Mouse (Mus musculus): ENCODE measurements around the gene Gm20388. TPM values are rescaled to one million over a fixed set of nuclear protein-coding genes. Genes with fewer than 3 reads are reported as not detected.

Gene Gm20388
- total RNA-seq, 1 experiment from 2014 or later: 3.6 TPM

DNA sequence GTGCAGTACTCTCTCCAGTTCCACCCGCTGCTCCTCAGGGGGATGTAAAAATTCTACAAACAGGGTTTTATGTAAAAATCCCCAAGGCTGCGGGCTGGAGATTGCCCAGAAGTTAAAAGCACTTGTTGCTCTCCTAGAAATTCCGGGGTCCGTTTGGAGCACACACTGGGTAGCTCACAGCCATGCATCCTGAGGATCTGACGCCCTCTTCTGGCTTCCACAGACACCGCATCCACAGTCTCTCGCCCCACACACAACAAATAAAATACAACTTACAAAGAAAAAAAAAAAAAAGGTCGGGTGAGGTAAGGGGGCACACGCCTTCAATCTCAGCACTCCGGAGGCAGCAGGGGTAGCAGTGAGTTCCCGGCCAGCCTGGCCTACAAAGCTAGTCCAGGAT lies 1897.4 kb downstream of the Gm20388 start:
- DNase-seq: no peak

DNA sequence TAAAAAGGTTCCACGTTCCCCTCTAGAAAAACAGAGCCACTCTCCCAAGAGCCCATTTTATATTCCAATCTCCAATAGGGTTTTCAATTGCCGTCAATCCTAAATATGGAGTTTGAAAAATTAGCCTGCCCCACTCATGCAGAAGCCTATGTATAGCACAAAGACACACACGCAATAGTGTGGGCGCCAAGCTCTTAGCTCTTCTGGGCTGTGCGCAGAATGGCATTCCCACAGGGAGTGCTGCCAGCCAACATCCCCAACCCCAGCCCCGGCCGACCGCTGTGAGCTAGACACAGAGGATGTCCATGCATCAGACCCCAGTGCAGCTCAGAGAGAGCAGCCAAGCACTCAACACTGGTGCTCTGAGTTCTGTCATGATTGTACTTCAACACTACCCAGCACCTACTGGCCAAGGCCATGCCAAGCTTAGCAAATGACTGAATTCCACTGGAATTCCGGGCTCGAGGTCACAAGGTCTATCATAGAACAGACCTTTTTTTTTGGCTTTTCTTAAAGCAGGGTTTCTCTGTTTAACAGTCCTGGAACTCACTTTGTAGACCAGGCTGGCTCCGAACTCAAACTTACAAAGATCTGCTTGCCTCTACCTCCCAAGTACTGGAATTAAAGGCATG lies 1899.0 kb downstream of the Gm20388 start:
- no peak for DNase-seq

DNA sequence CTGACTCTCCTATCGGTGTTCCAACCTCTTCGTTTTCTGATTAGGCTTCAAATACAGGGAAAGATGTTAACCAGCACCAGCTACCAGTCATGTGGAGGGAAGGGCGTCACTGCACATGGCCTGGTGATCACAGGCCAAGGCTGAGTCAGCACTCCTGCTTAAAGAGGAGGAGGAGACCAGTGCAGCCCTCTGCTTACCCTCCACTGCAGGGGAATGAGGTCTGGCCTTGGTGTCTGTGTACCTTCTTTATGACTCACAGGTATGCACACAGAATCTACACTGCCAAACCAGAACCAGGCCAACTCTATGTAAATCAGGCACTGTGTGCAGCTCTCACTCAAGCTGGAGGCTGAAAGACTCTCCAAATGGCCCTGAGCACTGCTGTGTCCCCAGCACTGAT lies 1900.9 kb downstream of the Gm20388 start:
- no peak for DNase-seq

DNA sequence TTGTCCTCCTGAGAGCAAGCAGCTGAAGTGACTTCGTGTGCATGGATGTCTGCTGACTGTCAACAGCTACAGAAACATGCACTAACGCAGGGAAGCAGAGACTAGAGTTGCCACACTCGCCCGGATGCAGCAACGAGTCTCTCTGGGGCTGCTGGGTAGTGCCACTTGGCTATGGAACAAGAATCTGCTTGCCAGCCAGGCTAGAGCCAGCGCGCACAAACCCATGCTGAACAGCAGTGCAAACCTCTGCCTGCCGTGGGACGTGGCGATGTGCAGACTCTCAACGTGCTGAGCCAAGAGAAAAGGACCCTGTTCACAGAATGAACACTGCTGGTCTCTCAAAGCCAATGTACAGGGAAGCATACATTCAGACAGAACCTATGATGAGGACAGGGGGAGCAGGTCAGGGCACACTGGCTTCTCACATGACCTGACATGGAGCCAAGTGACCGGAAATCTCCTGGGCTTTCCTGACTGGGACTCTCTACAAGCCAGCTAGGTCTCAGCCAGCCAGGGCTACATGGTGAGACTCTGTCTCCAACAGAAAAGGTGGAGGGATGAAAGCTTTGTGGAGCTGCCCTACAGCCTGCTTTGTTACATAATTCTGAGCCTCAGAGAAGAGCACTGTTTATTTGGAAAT lies 1901.4 kb downstream of the Gm20388 start:
- DNase-seq: no peak

DNA sequence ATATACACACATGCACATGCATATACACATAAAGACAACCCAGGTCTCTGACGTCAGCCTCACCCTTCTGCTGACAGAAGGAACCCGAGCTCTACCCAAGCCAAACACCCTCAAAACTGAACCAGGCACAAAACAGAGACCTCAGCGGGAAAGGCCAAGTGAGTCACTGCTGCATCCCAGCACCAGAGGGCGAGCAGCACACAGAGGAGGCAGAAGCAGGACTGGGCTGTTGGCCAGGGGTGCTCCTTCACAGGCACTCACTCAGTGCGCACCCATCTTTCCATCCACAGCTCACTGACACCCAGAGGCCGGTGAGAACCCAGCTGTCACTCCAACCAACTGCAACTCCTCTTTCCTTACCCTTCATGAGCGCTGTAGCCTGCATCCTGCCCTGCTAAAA lies 1907.6 kb downstream of the Gm20388 start:
- no peak for DNase-seq

DNA sequence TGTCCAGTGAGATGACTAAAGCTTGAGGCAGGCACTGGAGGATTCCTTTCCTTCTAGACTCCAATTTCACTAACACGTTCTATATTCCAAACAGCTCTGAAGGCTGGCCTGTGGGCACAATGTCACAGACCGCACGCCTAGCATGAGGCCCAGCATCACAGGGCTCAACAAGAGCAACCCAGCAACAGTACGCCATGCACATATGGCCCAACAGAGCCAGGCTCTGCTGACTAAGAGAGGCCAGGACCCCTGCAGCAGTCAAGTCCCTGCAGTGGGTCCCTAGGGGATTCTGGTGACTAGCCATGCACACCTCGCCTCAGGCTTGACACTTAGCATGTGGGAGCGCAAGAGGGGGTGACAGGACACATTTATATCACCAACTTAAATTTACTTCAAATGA lies 1910.2 kb downstream of the Gm20388 start:
- DNase-seq: no peak

DNA sequence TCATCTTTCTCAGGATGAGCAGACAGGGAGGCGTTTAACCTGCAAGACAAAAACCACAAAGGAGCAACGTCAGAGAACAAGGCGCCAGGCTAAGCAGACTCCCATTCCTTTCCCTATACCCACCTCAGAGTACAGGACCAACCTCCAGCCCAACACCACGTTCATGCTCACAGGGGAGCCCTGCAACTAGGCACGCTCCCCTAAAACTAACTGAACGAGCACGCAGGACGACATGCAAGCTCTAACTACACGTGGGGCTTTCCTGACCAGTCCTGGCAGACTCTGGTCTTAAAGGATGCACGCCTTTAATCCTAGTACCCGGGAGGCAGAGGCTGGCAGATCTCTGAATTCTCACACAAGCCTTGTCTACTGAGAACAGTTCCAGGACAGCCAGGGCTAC lies 1910.7 kb downstream of the Gm20388 start:
- no peak for DNase-seq

DNA sequence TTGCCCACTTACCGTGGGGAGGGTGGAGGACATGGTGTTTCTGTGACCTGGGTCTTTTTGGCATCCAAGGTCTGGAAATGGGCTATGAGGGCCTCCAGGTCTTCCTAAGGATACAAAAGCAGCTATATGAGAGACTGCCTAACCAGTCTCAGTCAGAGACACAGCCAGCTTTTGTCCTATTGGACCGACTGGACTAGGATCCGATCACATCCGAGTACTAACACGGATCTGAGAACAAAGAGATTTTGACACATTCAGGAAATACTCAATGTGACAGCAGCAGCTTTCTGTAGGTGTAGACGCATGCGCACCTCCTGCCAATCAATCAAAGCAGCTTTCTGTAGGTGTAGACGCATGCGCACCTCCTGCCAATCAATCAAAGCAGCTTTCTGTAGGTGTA lies 1911.1 kb downstream of the Gm20388 start:
- DNase-seq: no peak

DNA sequence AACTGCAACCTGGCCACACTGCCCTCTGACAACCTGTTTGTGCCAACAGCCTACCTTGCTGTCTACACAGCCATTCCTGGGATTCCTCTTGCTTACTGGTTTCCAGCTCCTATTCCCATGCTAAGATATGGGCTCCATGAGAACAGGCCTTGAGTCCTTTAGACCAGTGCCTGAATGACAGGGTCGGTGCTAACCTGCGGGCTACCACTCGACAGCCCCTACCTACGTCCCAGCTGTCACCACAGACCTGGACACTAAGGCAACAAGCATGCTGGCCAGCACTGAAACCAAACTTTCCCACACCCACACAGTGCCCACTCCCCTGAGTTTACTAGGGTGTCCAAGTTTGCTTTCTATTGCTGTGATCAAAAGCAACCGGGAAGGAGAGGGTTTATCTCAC lies 1917.1 kb downstream of the Gm20388 start:
- DNase-seq: no peak

DNA sequence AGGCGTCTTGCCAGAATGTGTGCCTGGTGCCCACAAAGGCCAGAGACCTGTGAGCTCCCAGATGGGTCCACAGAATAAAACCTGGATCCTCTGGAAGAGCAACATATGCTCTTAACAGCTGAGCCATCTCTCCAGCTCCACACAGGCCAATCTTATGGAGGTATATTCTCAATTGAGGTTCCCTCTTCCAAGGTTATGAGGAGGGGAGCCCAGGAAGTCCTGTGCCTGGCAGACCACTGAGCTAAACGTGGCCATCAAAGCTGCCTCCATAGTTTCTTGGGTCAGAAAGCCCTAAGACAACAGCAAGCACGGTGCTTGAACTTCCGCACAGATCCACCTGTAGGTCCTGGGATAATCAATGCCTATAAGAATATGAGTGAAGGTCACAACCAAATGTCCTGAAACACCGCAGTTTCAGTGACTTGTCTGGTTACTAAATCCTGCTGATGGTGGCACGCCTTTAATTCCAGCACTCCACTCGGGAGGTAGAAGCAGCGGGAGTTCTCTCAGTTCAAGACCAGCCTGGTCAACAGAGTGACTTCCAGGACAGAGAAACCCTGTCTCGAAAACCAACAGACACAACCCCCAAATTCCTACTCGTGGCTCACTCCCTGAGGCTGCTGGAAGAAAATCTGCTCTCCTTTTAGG lies 1917.9 kb downstream of the Gm20388 start:
- DNase-seq: no peak

DNA sequence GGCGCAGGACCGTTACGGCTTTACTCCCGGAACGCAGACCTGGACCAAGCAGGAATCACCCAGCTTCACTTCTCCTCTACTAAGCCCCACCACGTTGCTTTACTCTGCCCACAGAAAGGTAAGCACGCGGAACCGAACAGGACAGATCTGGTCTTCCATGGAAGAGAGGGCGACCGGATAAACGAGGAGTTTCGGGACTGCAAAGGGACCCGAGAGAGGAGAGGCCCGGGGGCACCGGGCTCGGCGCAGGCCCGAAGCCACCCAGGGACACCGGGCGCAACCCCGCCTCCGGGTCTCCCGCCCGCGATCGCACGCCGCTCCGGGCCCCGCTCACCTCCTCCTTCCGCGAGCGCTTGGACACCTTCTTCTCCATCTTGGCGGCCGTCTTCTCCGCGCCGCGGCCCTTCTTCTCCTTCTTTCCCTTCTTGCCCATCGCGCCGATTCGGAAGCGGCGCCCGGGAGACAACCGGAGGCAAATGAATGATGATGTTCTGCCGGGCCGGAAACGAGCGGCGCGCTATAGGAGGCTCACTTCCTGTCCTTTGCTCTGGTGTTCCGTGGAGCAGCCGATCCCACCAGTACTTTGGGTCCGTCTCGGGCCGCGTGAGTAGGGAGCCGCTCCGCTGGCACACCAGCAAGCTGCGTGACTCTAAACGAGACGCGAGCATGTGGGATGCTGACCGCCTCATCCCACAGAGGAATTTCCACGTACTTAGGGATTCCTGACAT lies 1918.6 kb downstream of the Gm20388 start, which contains the start of gene Klhdc4:
TSS of gene Klhdc4 (minus strand) at position 522 of the 729 bp plus-strand sequence.
- DNase-seq: peak; percentile 84

DNA sequence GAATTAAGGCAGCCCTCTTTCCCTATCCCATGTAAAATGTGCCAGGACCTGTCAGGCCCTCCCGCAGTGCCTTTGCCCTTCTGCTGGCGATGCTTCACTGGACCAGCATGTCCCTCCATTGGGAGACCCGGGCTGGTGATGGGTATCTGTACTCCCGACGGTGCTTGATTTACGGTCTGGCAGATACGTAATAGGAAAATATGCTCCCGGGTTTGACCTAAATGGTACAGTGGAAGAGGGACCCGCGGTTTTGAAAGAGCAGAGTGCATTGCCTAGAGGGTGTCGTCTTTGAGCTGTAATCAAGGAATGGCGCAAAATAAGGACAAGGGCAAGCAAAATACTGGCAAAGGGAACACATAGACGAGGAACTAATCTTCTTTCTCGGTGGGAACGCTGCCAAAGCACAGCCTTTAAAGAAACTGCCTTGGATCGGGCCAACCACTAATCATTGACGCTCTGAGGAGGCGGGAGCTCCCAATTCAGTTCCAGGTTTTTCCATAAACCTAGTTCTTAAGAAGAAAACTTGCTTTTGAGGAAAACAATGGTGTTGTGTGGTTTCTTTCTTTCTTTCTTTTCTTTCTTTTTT lies 1919.2 kb downstream of the Gm20388 start:
- no peak for DNase-seq

DNA sequence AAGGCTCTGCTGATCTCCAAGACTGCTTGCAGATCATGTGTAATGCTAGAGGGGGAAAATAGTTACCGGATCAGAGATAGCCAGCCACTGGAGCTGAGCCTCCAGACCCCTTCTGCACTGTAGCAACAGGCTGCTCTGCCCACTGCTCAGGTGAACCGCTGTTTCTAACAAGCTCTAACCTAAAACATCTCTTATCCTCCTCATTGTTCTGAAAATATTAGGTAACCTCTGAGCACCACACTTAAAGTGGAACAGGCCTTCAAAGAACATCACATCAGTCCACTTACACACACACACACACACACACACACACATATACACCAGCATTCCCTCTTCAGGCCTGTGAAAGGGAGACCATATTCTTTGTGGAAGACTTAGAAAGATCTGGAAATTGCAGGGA lies 1921.4 kb downstream of the Gm20388 start:
- DNase-seq: no peak

DNA sequence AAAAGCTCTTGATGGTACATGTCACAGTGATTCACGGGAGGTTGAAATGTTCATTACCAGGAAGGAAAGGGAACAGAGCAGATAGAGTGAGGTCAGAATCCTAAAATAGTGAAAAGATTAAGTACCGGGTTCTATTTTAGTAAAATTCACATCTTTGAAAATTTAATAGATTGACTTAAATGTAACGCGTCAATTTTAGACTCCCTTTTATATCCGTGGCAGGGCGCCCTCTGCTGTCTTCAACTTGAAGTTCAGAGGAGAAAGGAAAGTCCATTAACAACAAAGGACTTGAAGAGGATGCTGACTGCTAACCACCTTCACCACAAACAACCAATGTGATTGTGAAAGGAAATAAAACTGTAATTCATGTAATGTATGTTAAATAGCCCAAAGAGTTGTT lies 1921.9 kb downstream of the Gm20388 start:
- peak; percentile 73 for DNase-seq

DNA sequence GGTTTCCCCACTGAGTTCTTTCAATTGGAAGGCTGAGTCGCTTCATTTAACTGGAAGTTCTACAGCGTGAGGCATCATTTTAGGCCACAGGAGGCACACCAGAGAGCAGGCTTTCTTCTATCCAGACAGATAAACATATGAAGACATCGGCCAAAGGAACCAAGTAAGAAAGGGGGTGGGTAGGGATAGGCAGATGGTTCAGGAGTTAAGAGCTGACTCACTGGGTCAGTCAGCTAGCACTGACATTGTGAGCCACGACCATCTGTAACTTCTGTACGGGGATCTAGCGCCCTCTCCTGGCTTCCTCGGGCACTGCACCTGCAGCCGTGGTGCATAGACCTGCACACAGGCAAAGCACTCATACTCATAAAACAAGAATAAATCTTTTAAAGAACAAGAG lies 1930.6 kb downstream of the Gm20388 start:
- peak; percentile 66 for DNase-seq

DNA sequence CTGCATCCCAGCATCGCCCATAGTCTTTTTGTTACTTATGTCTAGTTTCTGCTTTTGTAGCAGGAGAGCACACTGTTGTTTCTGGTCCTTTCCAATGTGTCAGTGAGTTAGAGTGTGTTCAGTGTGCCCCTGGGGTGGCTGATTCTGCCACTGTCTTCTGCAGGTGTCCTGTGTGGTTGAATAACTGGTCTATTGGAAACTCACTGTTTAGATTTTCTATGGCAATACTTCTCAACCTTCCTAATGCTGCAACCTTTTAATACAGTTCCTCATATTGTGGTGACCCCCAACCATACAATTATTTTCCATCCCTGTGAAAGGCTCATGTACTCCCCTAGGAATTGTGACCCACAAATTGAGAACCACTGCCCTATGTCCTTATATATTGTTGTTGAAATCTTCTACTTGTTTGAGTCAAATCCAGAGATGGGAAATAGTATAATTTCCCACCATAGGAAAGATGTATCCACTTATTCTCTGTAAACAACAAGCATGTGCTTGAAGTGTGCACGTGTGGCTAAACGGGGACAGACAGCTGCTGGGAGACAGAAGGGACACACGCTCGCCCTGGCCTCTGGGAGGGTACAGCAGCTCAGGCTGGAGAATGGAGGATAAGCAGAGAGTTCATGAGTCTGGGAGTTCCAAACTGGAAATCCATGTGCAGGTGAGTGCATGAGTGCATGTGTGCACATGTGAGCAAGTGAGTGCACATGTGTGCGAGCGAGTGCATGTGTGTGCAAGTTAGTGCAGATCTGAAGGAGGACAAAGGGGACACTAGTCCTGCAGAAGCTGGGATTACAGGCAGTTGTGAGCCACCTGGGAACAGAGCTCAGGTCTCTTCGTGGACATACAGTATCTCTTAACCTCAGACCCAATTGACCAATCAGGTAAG lies 1931.7 kb downstream of the Gm20388 start:
- no peak for DNase-seq

DNA sequence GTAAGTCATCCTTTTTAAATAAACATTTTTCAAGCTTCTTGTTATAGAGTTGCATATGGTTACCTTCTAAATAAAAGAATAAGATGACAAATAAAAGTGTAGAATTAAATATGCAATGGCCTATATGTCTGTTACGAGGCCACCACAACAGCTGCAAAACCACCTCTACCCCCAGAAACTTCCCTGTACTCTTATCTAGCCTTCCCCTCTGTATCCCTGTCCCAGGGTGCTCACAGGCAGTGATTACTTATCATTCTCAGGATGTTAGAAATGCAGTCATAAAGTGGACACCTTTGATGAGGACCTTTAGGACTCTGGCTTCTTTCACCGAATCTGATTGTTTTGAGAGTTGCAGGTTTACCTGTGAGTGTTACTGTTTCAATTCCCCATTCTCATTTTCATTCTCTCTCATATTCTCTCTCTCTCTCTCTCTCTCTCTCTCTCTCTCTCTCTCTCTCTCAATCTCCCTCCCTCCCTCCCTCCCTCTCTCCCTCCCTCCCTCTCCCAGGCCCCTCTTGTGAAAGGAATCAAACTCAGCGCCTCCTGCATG lies 1932.6 kb downstream of the Gm20388 start:
- no peak for DNase-seq

DNA sequence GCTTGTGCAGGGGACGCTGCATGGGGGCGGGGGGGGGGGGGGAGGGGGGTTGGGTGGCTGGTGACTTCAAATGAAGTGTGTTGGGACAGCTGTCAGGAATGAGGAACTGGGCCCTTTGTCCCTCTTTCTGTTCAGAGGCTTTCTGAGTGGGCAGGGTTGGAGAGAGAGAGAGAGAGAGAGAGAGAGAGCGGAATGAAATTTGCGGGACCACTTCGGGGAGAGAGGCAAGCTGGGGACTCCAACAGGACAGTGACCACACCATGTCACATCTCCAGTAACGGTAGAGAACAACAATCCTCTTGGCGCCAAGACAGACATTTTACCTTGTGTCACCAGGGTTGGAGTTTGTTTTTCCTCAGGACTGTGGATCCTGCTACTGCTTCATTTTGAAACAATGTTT lies 1934.1 kb downstream of the Gm20388 start:
- DNase-seq: no peak

DNA sequence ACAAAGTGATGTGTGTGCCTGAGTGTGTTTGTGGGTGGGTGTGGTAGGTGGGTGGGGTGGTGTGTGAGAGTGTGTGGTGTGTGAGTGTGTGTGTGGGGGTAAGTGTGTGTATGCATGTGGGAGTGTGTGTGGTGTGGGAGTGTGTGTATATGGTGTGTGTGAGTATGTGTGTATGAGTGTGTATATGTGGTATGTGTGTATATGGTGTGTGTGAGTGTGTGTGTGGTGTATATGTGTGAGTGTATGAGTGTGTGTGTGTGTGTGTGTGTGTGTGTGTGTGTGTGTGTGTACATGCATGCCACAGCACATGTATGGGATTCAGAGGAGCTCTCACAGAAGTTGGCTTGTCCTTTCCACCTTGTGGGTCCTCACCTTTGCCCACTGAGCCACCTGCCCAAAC lies 1936.2 kb downstream of the Gm20388 start:
- DNase-seq: no peak

DNA sequence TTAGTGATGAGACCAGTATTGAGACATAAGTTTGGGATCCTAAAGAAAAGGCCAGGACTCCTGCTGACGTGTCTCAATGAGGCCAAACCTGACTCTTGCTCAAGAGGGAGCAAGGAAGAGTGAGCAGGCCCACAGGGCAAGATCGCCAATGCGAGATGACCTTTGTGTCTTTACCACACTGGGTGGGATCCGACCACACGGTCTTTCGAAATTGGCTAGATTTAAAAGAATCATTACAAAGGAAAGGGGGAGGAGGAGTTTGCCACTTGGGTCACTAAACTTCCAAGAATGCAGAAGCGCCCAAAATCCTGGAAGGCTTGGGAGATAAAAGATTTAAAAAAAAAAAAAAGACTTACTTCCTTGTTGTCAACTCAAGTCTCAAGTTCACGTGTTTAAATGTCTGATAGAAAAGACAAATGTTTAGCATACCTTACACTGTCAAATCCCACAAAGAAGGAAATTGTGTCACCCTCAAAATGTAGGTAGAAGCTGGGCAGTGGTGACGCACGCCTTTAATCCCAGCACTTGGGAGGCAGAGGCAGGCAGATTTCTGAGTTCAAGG lies 1936.7 kb downstream of the Gm20388 start:
- no peak for DNase-seq

DNA sequence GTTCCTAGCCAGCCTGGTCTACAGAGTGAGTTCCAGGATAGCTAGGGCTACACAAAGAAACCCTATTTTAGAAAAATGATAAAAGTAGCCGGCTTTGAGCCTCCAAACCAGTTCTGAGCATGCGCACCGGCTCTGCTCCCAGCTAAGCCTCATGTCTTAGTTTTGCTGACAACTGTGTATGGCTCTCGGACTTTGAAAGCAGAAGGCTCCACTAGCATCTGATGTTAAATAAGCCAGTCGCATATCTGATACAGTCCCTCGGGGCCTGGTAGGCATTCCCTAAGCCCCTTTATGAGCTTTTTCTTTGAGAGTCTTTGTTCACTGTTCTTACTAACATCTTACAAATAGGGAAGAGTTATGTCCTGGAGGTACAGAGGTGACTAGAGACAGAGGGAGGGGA lies 1937.3 kb downstream of the Gm20388 start:
- DNase-seq: no peak
